Mouse (Mus musculus) 3134 (cell line): ENCODE measurements around the gene Lgals9.

Experiments
- DNase-seq: peaks from one replicate; pipeline ENCODE4 v3.0.0-alpha.2; 2011; ENCODE audit warnings: low spot score; ENCODE audit not compliant: insufficient read length; ENCODE audit errors: extremely low read depth

The Lgals9 gene

GRCm38 (mm10) chr11:78984483-78985177 lies at the start of gene Lgals9:
Gene Lgals9 (minus strand): TSS chr11:78984946.
- peak; percentile 84 for DNase-seq

- no peak for DNase-seq
These were observed 48.9 kb upstream of the Lgals9 start for GRCm38 (mm10) chr11:79033636-79034035.

- no peak for DNase-seq
These were observed 48.3 kb upstream of the Lgals9 start for GRCm38 (mm10) chr11:79033021-79033420.

- no peak for DNase-seq
These were observed 46.7 kb upstream of the Lgals9 start for GRCm38 (mm10) chr11:79031452-79031746.

GRCm38 (mm10) chr11:79030570-79031451 lies 46.1 kb upstream of the Lgals9 start:
- peak; percentile 55 for DNase-seq

- no peak for DNase-seq
These were observed 39.0 kb upstream of the Lgals9 start for GRCm38 (mm10) chr11:79023751-79024150.

GRCm38 (mm10) chr11:79023342-79023741 lies 38.6 kb upstream of the Lgals9 start:
- DNase-seq: no peak

GRCm38 (mm10) chr11:79022836-79023235 lies 38.1 kb upstream of the Lgals9 start:
- DNase-seq: no peak

- DNase-seq: no peak
These were observed 35.8 kb upstream of the Lgals9 start for GRCm38 (mm10) chr11:79020535-79021045.

GRCm38 (mm10) chr11:79019839-79020534 lies 35.2 kb upstream of the Lgals9 start:
- DNase-seq: no peak

GRCm38 (mm10) chr11:79018954-79019704 lies 34.4 kb upstream of the Lgals9 start:
- peak; percentile 52 for DNase-seq

- DNase-seq: no peak
These were observed 32.4 kb upstream of the Lgals9 start for GRCm38 (mm10) chr11:79017161-79017606.

- DNase-seq: no peak
These were observed 31.5 kb upstream of the Lgals9 start for GRCm38 (mm10) chr11:79016236-79016635.

GRCm38 (mm10) chr11:79015660-79016215 lies 31.0 kb upstream of the Lgals9 start:
- DNase-seq: no peak

GRCm38 (mm10) chr11:79014602-79015325 lies 30.0 kb upstream of the Lgals9 start:
- no peak for DNase-seq

GRCm38 (mm10) chr11:79013806-79014205 lies 29.1 kb upstream of the Lgals9 start:
- no peak for DNase-seq

GRCm38 (mm10) chr11:79013056-79013455 lies 28.3 kb upstream of the Lgals9 start:
- no peak for DNase-seq

GRCm38 (mm10) chr11:79012529-79012928 lies 27.8 kb upstream of the Lgals9 start:
- no peak for DNase-seq

- DNase-seq: no peak
These were observed 24.1 kb upstream of the Lgals9 start for GRCm38 (mm10) chr11:79008891-79009290.
